Mouse (Mus musculus) embryonic facial prominence, embryonic 10.5 days (tissue): ENCODE measurements at regions not wholly inside any gene's neighbourhood (a gene's known extent, or its start where the extent isn't known, plus 50 kb on each side); places are given as distances from the start of the nearest gene placed in this dataset.
A peak's percentile ranks its signal among the peaks of the same experiment; 100 is the strongest.

ENCODE experiments used
- DNase-seq: peaks from one replicate; pipeline ENCODE4 v3.0.0-alpha.2; 2017; ENCODE audit warnings: low spot score
- H3K27ac ChIP-seq: fragments of 300-500 bp; sonication (generic); replicated peaks from 2 replicates; pipeline ENCODE4 v1.5.1; 2016; ENCODE audit warnings: mild to moderate bottlenecking
- H3K27me3 ChIP-seq: fragments of 300-500 bp; sonication (generic); replicated peaks from 2 replicates; pipeline ENCODE4 v1.6.1; 2016; ENCODE audit warnings: low read depth, mild to moderate bottlenecking; ENCODE audit not compliant: poor library complexity, severe bottlenecking
- H3K36me3 ChIP-seq: fragments of 300-500 bp; sonication (generic); replicated peaks from 2 replicates; pipeline ENCODE4 v1.6.1; 2016; ENCODE audit warnings: mild to moderate bottlenecking, moderate library complexity
- H3K4me1 ChIP-seq: fragments of 300-500 bp; sonication (generic); 2 replicates; pipeline ENCODE4 v1.6.1; 2016
- H3K4me3 ChIP-seq: fragments of 300-500 bp; sonication (generic); 2 replicates; pipeline ENCODE4 v1.5.1; 2016; ENCODE audit warnings: mild to moderate bottlenecking, moderate library complexity
- H3K9me3 ChIP-seq: fragments of 300-500 bp; sonication (generic); 2 replicates; pipeline ENCODE4 v1.6.1; 2016; ENCODE audit warnings: mild to moderate bottlenecking
- whole genome bisulfite sequencing: fragments of 180-500 bp; shearing (Covaris S2); methylation state at CpG from one replicate; pipeline ENCODE4 v1.1.7; 2016; 5-methylcytosine and 5-hydroxymethylcytosine counted together

GRCm38 (mm10) chr9:43667974-43668373 lies 75.8 kb upstream of the Nectin1 start:
- WGBS: 76% methylated on average over 4 of the region's 4 CpGs
- Histone ChIP-seq H3K36me3 (no peaks in the 10 kb centered on the region), H3K4me1 (peaks cover 8% of the 10 kb centered on the region), H3K27me3 (no peaks in the 10 kb centered on the region; the same call in 1 of the 2 replicates), H3K4me3 (no peak overlapping the region), H3K27ac (no peak overlapping the region), H3K9me3 (no peaks in the 10 kb centered on the region)
- DNase-seq: no peak

- Histone ChIP-seq H3K36me3 (no peaks in the 10 kb centered on the region), H3K9me3 (no peaks in the 10 kb centered on the region), H3K27me3 (no peaks in the 10 kb centered on the region; the same call in 1 of the 2 replicates), H3K4me3 (no peak overlapping the region), H3K27ac (no peak overlapping the region), H3K4me1 (peaks cover 15% of the 10 kb centered on the region)
- WGBS: 74% methylated on average over 7 of the region's 7 CpGs
- DNase-seq: no peak
Measured at GRCm38 (mm10) chr9:43668731-43669130, 75.1 kb upstream of the Nectin1 start.

- no peaks in the 10 kb centered on the region; the same call in 1 of the 2 replicates for H3K27me3 ChIP-seq
- H3K36me3 ChIP-seq: no peaks in the 10 kb centered on the region
- H3K4me1 ChIP-seq: peaks cover 27% of the 10 kb centered on the region
- H3K9me3 ChIP-seq: no peaks in the 10 kb centered on the region
- 75% methylated on average over 5 of the region's 5 CpGs for WGBS
- DNase-seq: no peak
- H3K27ac ChIP-seq: no peak overlapping the region
- no peak overlapping the region for H3K4me3 ChIP-seq
Measured at GRCm38 (mm10) chr9:43670563-43670962, 73.2 kb upstream of the Nectin1 start.

DNA sequence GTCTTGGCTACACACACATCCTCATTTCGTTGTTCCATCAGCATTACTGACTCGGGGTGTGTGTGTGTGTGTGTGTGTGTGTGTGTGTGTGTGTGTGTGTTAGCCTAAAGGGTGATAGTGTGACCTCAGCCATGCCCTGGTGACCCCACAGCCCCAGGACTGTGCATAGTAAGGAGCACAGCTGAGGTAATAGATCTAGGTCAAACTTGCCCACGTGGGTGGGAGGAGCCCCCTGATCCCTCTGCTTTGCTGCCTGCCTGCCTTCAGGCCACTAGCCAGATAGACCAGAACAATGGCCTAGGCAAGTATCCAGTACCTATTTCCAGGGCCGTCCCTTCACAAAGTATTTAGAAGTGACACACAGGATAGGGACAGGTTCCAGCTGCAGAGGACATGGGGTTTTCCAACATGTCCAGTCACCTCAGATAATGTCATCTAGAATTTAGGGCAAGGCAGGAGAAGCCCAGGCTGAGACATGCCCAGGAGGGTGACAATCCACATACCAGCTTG lies 70.6 kb upstream of the Nectin1 start:
- WGBS: 37% methylated on average over 4 of the region's 4 CpGs
- Histone ChIP-seq H3K4me3 (no peak overlapping the region), H3K4me1 (peaks cover 27% of the 10 kb centered on the region)

DNA sequence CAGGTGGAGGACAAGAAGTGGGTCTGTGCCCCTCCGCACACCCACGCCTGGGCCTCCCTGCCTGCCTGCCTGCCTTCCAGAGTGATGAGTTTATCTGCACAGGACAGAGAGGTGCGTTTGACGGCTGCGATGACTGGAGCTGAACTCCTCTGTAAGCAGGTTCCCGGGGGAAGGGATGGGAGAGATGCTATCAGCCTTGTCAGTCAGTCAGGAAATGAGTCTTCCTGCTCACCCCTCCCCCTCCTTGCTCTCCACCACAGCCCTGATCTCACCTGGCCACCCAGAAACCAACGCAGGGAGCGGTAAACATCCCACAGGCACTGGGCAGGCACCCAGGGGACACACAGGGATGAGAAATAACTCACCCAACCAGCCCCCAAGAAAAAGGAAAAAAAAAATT lies 69.5 kb upstream of the Nectin1 start:
- peaks cover 8% of the 10 kb centered on the region; the same call in 1 of the 2 replicates for H3K27me3 ChIP-seq
- no peak overlapping the region; the same call in 1 of the 2 replicates for H3K27ac ChIP-seq
- no peak for DNase-seq
- no peaks in the 10 kb centered on the region for H3K36me3 ChIP-seq
- peaks cover 29% of the 10 kb centered on the region for H3K4me1 ChIP-seq
- no peaks in the 10 kb centered on the region for H3K9me3 ChIP-seq
- 61% methylated on average over 8 of the region's 8 CpGs for WGBS
- no peak overlapping the region for H3K4me3 ChIP-seq

More for the DNA sequence above, 70.6 kb upstream of the Nectin1 start:
- no peaks in the 10 kb centered on the region for H3K9me3 ChIP-seq
- no peaks in the 10 kb centered on the region for H3K27me3 ChIP-seq
- no peak overlapping the region; the same call in 1 of the 2 replicates for H3K27ac ChIP-seq
- H3K36me3 ChIP-seq: no peaks in the 10 kb centered on the region
- DNase-seq: peak; percentile 22

- Histone ChIP-seq H3K4me1 (peaks cover 36% of the 10 kb centered on the region), H3K36me3 (no peaks in the 10 kb centered on the region), H3K27ac (no peak overlapping the region; the same call in 1 of the 2 replicates), H3K27me3 (peaks cover 9% of the 10 kb centered on the region; the same call in 1 of the 2 replicates), H3K9me3 (no peaks in the 10 kb centered on the region), H3K4me3 (no peak overlapping the region)
- WGBS: 64% methylated on average over 2 of the region's 2 CpGs
- no peak for DNase-seq
Measured at GRCm38 (mm10) chr9:43676011-43676410, 67.8 kb upstream of the Nectin1 start.

- Histone ChIP-seq H3K4me1 (peaks cover 22% of the 10 kb centered on the region), H3K36me3 (no peaks in the 10 kb centered on the region), H3K4me3 (no peak overlapping the region), H3K27me3 (peaks cover 9% of the 10 kb centered on the region; the same call in 1 of the 2 replicates), H3K9me3 (no peaks in the 10 kb centered on the region), H3K27ac (no peak overlapping the region; the same call in 1 of the 2 replicates)
- WGBS: 59% methylated on average over 17 of the region's 17 CpGs
- DNase-seq: no peak
Measured at GRCm38 (mm10) chr9:43679331-43679730, 64.5 kb upstream of the Nectin1 start.

DNA sequence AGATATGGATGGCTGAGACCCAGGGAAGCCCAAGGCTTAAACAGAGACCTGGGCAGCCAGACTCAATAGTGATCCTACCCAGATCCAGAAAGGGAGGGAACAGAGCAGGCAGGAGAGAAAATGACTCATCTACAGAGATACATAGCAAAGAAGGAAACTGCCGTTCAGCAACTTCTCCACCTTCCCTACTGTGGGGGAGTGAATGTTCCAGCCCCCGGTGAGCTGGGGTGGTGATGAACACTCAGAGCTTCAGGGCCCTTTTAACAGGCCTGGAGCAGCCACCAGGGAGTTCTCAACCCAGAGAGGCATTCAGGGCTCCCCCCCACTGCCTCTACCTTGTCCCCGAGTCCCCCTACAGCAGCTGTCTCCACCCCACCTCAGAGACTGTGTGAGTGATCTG lies 62.5 kb upstream of the Nectin1 start:
- Histone ChIP-seq H3K9me3 (no peaks in the 10 kb centered on the region), H3K36me3 (no peaks in the 10 kb centered on the region), H3K4me1 (peaks cover 17% of the 10 kb centered on the region), H3K27ac (no peak overlapping the region), H3K4me3 (no peak overlapping the region), H3K27me3 (peaks cover 9% of the 10 kb centered on the region; the same call in 1 of the 2 replicates)
- DNase-seq: no peak
- WGBS: 82% methylated on average over 3 of the region's 3 CpGs

GRCm38 (mm10) chr9:43682102-43682501 lies 61.7 kb upstream of the Nectin1 start:
- Histone ChIP-seq H3K4me3 (no peak overlapping the region), H3K36me3 (no peaks in the 10 kb centered on the region), H3K27me3 (peaks cover 9% of the 10 kb centered on the region; the same call in 1 of the 2 replicates), H3K27ac (no peak overlapping the region), H3K9me3 (no peaks in the 10 kb centered on the region), H3K4me1 (peaks cover 17% of the 10 kb centered on the region)
- DNase-seq: no peak
- WGBS: 81% methylated on average over 5 of the region's 5 CpGs

GRCm38 (mm10) chr9:43684596-43684995 lies 59.2 kb upstream of the Nectin1 start:
- H3K4me1 ChIP-seq: peaks cover 7% of the 10 kb centered on the region
- no peak overlapping the region for H3K4me3 ChIP-seq
- no peak for DNase-seq
- H3K27ac ChIP-seq: no peak overlapping the region
- H3K9me3 ChIP-seq: no peaks in the 10 kb centered on the region
- H3K36me3 ChIP-seq: no peaks in the 10 kb centered on the region
- no peaks in the 10 kb centered on the region for H3K27me3 ChIP-seq
- WGBS: 89% methylated on average over 5 of the region's 5 CpGs

GRCm38 (mm10) chr9:43692015-43692414 lies 51.8 kb upstream of the Nectin1 start:
- Histone ChIP-seq H3K36me3 (no peaks in the 10 kb centered on the region), H3K27me3 (no peaks in the 10 kb centered on the region), H3K9me3 (no peaks in the 10 kb centered on the region), H3K27ac (no peak overlapping the region), H3K4me3 (no peak overlapping the region), H3K4me1 (no peaks in the 10 kb centered on the region)
- WGBS: 89% methylated on average over 1 of the region's 1 CpGs
- no peak for DNase-seq

DNA sequence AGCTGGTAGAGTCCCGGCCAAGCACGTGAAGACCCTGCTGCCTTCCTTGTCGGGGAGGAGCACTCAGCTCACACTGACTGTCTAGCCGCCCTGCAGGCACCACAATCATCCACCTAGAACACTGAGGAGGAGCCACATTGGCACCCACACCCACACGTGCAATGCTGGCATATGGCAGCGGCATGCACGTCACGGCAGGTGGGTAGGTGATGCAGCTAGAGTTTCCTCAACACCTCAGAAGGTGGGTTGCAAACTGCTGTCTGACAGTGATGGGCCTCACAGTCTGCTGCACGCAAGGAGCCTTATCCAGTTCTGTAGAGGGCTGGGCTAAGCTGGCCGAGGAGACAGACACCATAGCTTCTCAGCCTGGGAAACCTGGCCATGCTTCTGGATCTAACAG lies 51.2 kb upstream of the Nectin1 start:
- Histone ChIP-seq H3K27me3 (no peaks in the 10 kb centered on the region), H3K4me3 (no peak overlapping the region)
- 85% methylated on average over 10 of the region's 10 CpGs for WGBS

More for the DNA sequence above, 51.2 kb upstream of the Nectin1 start:
- no peak for DNase-seq
- Histone ChIP-seq H3K27ac (no peak overlapping the region), H3K9me3 (no peaks in the 10 kb centered on the region), H3K4me1 (no peaks in the 10 kb centered on the region), H3K36me3 (no peaks in the 10 kb centered on the region)
